Mouse (Mus musculus): ENCODE data around the gene G3bp1. TPM values are rescaled to one million over a fixed set of nuclear protein-coding genes. Genes with fewer than 3 reads are reported as not detected.

G3bp1 gene
- polyA plus RNA-seq, 1 experiment from 2014 or later: 237 TPM

GRCm38 (mm10) chr11:55446579-55446978, 22.9 kb upstream of the G3bp1 start:
- Histone ChIP-seq H3K9ac (no peak overlapping the region), H3K4me2 (replicated peaks) (no peak overlapping the region), H3K27ac (no peak overlapping the region), H3K36me3 (peaks cover 29% of the 10 kb centered on the region), H3K27me3 (no peaks in the 10 kb centered on the region), H3K4me1 (0 out of 2 replicates have a peak, but pooled peaks cover 2% of the 10 kb centered on the region), H3K4me3 (no peak overlapping the region), H3K9me3 (no peaks in the 10 kb centered on the region)
- ATAC-seq (ENCODE audit: insufficient number of reproducible peaks, insufficient read depth, low FRiP score, low TSS enrichment): peak; percentile 74; the same call in 1 of the 2 replicates
- 28% methylated on average over 4 of the region's 4 CpGs for WGBS

- peaks cover 46% of the 10 kb centered on the region for H3K36me3 ChIP-seq
- no peaks in the 10 kb centered on the region for H3K27me3 ChIP-seq
- WGBS: 85% methylated on average over 7 of the region's 7 CpGs
- ATAC-seq (ENCODE audit: insufficient number of reproducible peaks, insufficient read depth, low FRiP score, low TSS enrichment): no peak
- 0 out of 2 replicates have a peak, but pooled peaks cover 2% of the 10 kb centered on the region for H3K4me1 ChIP-seq
- no peak overlapping the region for H3K4me3 ChIP-seq
- no peak overlapping the region for H3K9ac ChIP-seq
- no peak overlapping the region for H3K27ac ChIP-seq
- no peaks in the 10 kb centered on the region for H3K9me3 ChIP-seq
- no peak overlapping the region for H3K4me2 ChIP-seq (replicated peaks)
These were observed 20.0 kb upstream of the G3bp1 start for GRCm38 (mm10) chr11:55449531-55449930.

- Histone ChIP-seq H3K27ac (no peak overlapping the region), H3K9me3 (no peaks in the 10 kb centered on the region), H3K4me2 (replicated peaks) (no peak overlapping the region), H3K9ac (no peak overlapping the region), H3K4me1 (0 out of 2 replicates have a peak, but pooled peaks cover 2% of the 10 kb centered on the region), H3K27me3 (no peaks in the 10 kb centered on the region), H3K4me3 (no peak overlapping the region), H3K36me3 (peaks cover 53% of the 10 kb centered on the region)
- WGBS: 75% methylated on average over 4 of the region's 4 CpGs
- ATAC-seq (ENCODE audit: insufficient number of reproducible peaks, insufficient read depth, low FRiP score, low TSS enrichment): no peak
These were observed 19.2 kb upstream of the G3bp1 start for GRCm38 (mm10) chr11:55450311-55450710.

- Histone ChIP-seq H3K4me2 (replicated peaks) (no peak overlapping the region), H3K4me3 (no peak overlapping the region), H3K27me3 (no peaks in the 10 kb centered on the region), H3K4me1 (no peaks in the 10 kb centered on the region), H3K27ac (no peak overlapping the region), H3K9me3 (no peaks in the 10 kb centered on the region), H3K36me3 (peaks cover 47% of the 10 kb centered on the region), H3K9ac (no peak overlapping the region)
- no peak for ATAC-seq (ENCODE audit: insufficient number of reproducible peaks, insufficient read depth, low FRiP score, low TSS enrichment)
- 89% methylated on average over 4 of the region's 4 CpGs for WGBS
These were observed 15.8 kb upstream of the G3bp1 start for GRCm38 (mm10) chr11:55453640-55454039.

- WGBS: 78% methylated on average over 2 of the region's 2 CpGs
- no peak for ATAC-seq (ENCODE audit: insufficient number of reproducible peaks, insufficient read depth, low FRiP score, low TSS enrichment)
These were observed 14.3 kb upstream of the G3bp1 start for GRCm38 (mm10) chr11:55455166-55455565.

GRCm38 (mm10) chr11:55458501-55458900, 11.0 kb upstream of the G3bp1 start:
- WGBS: 43% methylated on average over 4 of the region's 4 CpGs

More at GRCm38 (mm10) chr11:55455166-55455565, 14.3 kb upstream of the G3bp1 start:
- peaks cover 34% of the 10 kb centered on the region for H3K36me3 ChIP-seq
- no peaks in the 10 kb centered on the region for H3K27me3 ChIP-seq
- H3K9ac ChIP-seq: no peak overlapping the region
- H3K4me3 ChIP-seq: no peak overlapping the region
- peaks cover 10% of the 10 kb centered on the region; the same call in 1 of the 2 replicates for H3K4me1 ChIP-seq
- no peak overlapping the region for H3K27ac ChIP-seq
- no peak overlapping the region for H3K4me2 ChIP-seq (replicated peaks)
- H3K9me3 ChIP-seq: no peaks in the 10 kb centered on the region

GRCm38 (mm10) chr11:55459850-55460558, 9.5 kb upstream of the G3bp1 start:
- Histone ChIP-seq H3K9me3 (no peaks in the 10 kb centered on the region), H3K4me3 (peak overlapping the region; percentile 57), H3K36me3 (0 out of 2 replicates have a peak, but pooled peaks cover 2% of the 10 kb centered on the region), H3K4me2 (replicated peaks) (peak overlapping the region; percentile 76), H3K9ac (peak overlapping the region; percentile 56), H3K4me1 (peaks cover 12% of the 10 kb centered on the region; the same call in 1 of the 2 replicates), H3K27me3 (no peaks in the 10 kb centered on the region), H3K27ac (peak overlapping the region; percentile 59)
- 21% methylated on average over 3 of the region's 3 CpGs for WGBS
- ATAC-seq (ENCODE audit: insufficient number of reproducible peaks, insufficient read depth, low FRiP score, low TSS enrichment): no peak

More at GRCm38 (mm10) chr11:55458501-55458900, 11.0 kb upstream of the G3bp1 start:
- H3K4me3 ChIP-seq: no peak overlapping the region
- H3K4me1 ChIP-seq: peaks cover 12% of the 10 kb centered on the region; the same call in 1 of the 2 replicates
- no peak overlapping the region for H3K4me2 ChIP-seq (replicated peaks)
- no peak overlapping the region for H3K9ac ChIP-seq
- no peaks in the 10 kb centered on the region for H3K27me3 ChIP-seq
- no peak overlapping the region for H3K27ac ChIP-seq
- H3K9me3 ChIP-seq: no peaks in the 10 kb centered on the region
- H3K36me3 ChIP-seq: 0 out of 2 replicates have a peak, but pooled peaks cover 16% of the 10 kb centered on the region
- no peak for ATAC-seq (ENCODE audit: insufficient number of reproducible peaks, insufficient read depth, low FRiP score, low TSS enrichment)

GRCm38 (mm10) chr11:55460559-55461018, 8.9 kb upstream of the G3bp1 start:
- H3K9ac ChIP-seq: peak overlapping the region; percentile 56
- peak overlapping the region; percentile 76 for H3K4me2 ChIP-seq (replicated peaks)
- H3K36me3 ChIP-seq: no peaks in the 10 kb centered on the region
- no peaks in the 10 kb centered on the region for H3K27me3 ChIP-seq
- H3K27ac ChIP-seq: peak overlapping the region; percentile 59
- no peaks in the 10 kb centered on the region for H3K9me3 ChIP-seq
- under 1% methylated on average over 17 of the region's 17 CpGs for WGBS
- peak overlapping the region; percentile 57 for H3K4me3 ChIP-seq
- peak; percentile 58; the same call in 1 of the 2 replicates for ATAC-seq (ENCODE audit: insufficient number of reproducible peaks, insufficient read depth, low FRiP score, low TSS enrichment)
- peaks cover 12% of the 10 kb centered on the region; the same call in 1 of the 2 replicates for H3K4me1 ChIP-seq

- Histone ChIP-seq H3K9ac (peak within 1 kb of the TSS; percentile 56), H3K27ac (peak within 1 kb of the TSS; percentile 59), H3K9me3 (no peaks in the 10 kb centered on the region), H3K27me3 (no peaks in the 10 kb centered on the region), H3K36me3 (no peaks in the 10 kb centered on the region), H3K4me2 (replicated peaks) (peak within 1 kb of the TSS; percentile 76), H3K4me1 (peaks cover 12% of the 10 kb centered on the region; the same call in 1 of the 2 replicates), H3K4me3 (peak within 1 kb of the TSS; percentile 57)
- 1% methylated on average over 36 of the region's 36 CpGs for WGBS
- ATAC-seq (ENCODE audit: insufficient number of reproducible peaks, insufficient read depth, low FRiP score, low TSS enrichment): peak; percentile 92
These were observed 8.4 kb upstream of the G3bp1 start, which contains the start of gene Atox1 for GRCm38 (mm10) chr11:55461019-55461645. Gene Atox1 (minus strand): TSS chr11:55461239.

GRCm38 (mm10) chr11:55462149-55462548, 7.3 kb upstream of the G3bp1 start:
- Histone ChIP-seq H3K4me1 (peaks cover 12% of the 10 kb centered on the region; the same call in 1 of the 2 replicates), H3K4me3 (no peak overlapping the region), H3K27ac (no peak overlapping the region), H3K36me3 (no peaks in the 10 kb centered on the region), H3K9me3 (no peaks in the 10 kb centered on the region), H3K9ac (no peak overlapping the region), H3K4me2 (replicated peaks) (no peak overlapping the region), H3K27me3 (no peaks in the 10 kb centered on the region)
- 92% methylated on average over 9 of the region's 9 CpGs for WGBS
- ATAC-seq (ENCODE audit: insufficient number of reproducible peaks, insufficient read depth, low FRiP score, low TSS enrichment): no peak

GRCm38 (mm10) chr11:55464707-55465106, 4.8 kb upstream of the G3bp1 start:
- WGBS: 83% methylated on average over 10 of the region's 10 CpGs
- no peak overlapping the region for H3K9ac ChIP-seq

More at GRCm38 (mm10) chr11:55464707-55465106, 4.8 kb upstream of the G3bp1 start:
- Histone ChIP-seq H3K36me3 (no peaks in the 10 kb centered on the region), H3K4me1 (peaks cover 13% of the 10 kb centered on the region; the same call in 1 of the 2 replicates), H3K27me3 (no peaks in the 10 kb centered on the region), H3K9me3 (no peaks in the 10 kb centered on the region), H3K4me2 (replicated peaks) (no peak overlapping the region), H3K4me3 (no peak overlapping the region), H3K27ac (no peak overlapping the region)
- no peak for ATAC-seq (ENCODE audit: insufficient number of reproducible peaks, insufficient read depth, low FRiP score, low TSS enrichment)

All from embryonic facial prominence, embryonic 12.5 days (tissue).